Mouse (Mus musculus) brain, embryonic 14.5 days (tissue): ENCODE measurements around the gene Gria2. TPM values are rescaled to one million over a fixed set of nuclear protein-coding genes. Genes with fewer than 3 reads are reported as not detected.

Experiments
- DNase-seq: peaks from one replicate; pipeline ENCODE4 v3.0.0-alpha.2; 2011; ENCODE audit warnings: low read depth
- CTCF ChIP-seq: fragments of 200-500 bp; IDR thresholded peaks from 2 replicates; pipeline ENCODE4 v1.5.1; 2012; ENCODE audit warnings: inconsistent platforms, mild to moderate bottlenecking, moderate library complexity, borderline replicate concordance; ENCODE audit not compliant: insufficient read depth, insufficient read length; ENCODE audit errors: extremely low read depth
- POLR2A ChIP-seq: fragments of 200-500 bp; IDR thresholded peaks from 2 replicates; pipeline ENCODE4 v1.6.1; 2012; ENCODE audit warnings: mild to moderate bottlenecking, inconsistent platforms, borderline replicate concordance; ENCODE audit not compliant: poor library complexity, insufficient read depth, insufficient read length, severe bottlenecking; ENCODE audit errors: extremely low read depth
- polyA plus RNA-seq: library from polyadenylated mRNA; depleted of rRNA; stranded (reverse); fragments of >200 nt; gene quantifications from 2 replicates; pipeline ENCODE4 v1.2.3, GENCODE M21; 2012; rRNA removed

Gria2 gene
- 142 and 179 TPM in 2 replicates for polyA plus RNA-seq

DNA sequence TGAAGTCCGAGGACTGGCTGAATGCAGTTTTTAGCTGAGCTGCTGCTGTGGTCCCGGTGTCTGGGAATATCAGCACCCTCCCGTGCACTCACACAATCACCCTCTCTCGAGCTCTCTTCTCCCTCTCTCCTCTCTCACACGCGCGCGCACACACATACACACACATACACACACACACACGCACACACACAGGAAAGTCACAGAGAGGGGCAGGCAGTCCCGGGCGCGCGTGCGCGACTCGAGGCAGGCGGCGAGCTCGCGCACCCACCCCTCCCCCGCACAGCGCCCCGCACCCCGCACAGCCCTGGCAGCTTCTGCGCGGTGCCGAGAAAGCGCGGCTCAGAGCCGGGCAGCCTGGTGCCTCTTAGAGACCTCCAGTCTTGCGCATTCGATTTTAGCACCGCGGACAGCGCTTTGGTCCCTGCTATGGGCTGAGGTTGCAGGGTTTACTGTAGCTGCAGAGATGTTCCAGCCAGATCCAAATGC, at the start of gene Gria2:
Gene Gria2, minus strand, starts transcription at position 240 of the 486 bp plus-strand sequence.
- DNase-seq, result peak; percentile 96
- TF ChIP-seq CTCF, result no peak
- peak; percentile 18; the same call in 1 of the 2 replicates for TF ChIP-seq POLR2A

DNA sequence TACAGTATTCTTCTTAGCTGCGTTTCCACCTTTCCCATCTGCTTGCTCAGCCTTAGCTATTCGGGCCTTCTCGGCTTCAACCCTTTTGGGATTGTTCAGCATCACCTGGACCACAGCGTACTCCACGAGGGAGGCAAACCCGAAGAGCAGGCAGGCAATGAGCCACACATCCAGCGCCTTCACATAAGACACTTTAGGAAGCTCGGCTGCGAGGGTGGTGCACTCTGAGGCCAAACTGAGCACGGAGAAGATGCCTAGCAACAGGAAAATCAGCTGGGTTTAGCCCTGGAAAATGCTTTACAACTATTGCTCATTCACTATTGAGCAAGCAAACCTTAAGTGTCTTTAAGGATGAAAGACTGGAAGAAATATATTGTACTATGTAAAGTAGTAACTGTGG, 48.3 kb upstream of the Gria2 start:
- no peak for DNase-seq
- TF ChIP-seq POLR2A (no peak), CTCF (no peak)

DNA sequence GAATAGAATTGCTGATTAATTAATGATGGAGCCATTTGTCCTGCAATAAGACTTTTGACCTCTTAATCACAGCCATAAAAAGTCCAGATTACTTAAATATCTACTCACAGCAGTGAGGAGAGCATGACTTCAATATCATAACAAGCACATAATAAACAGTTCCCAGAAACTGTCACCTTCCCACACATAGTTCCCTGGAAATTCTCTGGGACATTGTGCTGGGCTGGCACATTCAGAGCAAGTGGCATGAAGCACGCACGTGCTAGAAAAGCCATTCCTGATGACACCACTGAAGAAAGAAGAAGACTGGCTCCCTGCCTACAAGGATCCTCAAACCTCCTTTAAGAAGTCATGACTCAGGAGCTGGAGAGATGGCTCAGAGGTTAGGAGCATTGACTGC, 43.0 kb upstream of the Gria2 start:
- DNase-seq, result no peak
- TF ChIP-seq CTCF (no peak), POLR2A (no peak)

DNA sequence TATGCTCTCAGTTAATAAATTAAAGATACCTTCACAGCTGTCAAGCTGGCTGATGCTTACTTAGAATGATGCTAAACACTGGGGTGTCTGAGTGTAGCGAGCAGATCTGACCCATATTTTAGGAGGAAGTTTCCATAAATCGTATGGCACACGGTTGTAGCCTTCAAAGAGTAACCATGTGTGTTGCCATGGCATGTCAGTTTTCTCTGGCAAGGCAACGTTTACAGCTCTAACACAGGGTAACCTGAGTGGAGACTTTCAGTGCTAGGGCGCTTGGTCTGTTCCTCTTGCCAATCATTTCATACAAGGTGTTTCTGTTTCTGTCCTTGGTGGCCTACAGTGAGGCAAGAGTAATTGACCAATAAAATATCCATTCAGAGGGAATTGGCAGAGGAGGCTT, 37.2 kb upstream of the Gria2 start:
- DNase-seq, result no peak
- TF ChIP-seq POLR2A (no peak), CTCF (no peak)

DNA sequence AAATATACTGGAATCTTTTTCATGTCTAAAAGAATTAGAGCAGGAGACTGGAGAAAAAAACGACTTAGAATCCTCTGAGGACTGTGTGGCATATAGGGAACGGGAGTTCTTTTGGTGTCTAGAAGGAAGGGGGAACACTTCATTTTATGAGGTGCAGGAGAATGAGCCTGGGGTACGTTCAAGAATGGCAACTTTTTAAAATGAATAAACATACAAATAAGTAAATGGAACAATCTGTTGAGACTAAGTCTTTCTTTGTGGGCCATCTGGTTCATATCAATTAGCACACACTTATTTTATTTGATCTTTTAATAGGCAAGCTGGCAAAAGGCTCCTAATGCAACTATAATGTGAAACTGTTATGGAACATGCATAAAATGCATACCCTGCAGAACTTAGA, 34.9 kb upstream of the Gria2 start:
- TF ChIP-seq POLR2A (no peak), CTCF (no peak)
- DNase-seq, result no peak

DNA sequence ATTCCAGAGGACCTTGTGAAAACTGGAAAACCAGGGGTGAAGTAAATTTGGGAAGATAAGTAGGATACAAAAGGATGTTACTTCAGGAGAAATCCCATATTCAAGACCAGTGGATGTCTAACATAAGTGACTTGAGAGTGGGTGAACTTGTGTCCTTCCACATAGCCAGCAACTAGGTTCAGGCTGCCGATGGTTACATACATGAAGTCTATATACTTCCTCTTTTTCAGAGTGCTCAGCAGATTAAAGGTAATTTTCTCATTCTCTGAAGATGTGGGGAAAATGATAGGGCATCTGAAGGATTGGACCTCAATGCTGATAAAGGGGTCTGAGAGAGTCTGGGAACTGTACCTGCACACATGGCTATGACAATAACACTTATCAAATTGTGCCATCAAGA, 21.3 kb upstream of the Gria2 start:
- DNase-seq, result no peak
- TF ChIP-seq CTCF, result no peak

DNA sequence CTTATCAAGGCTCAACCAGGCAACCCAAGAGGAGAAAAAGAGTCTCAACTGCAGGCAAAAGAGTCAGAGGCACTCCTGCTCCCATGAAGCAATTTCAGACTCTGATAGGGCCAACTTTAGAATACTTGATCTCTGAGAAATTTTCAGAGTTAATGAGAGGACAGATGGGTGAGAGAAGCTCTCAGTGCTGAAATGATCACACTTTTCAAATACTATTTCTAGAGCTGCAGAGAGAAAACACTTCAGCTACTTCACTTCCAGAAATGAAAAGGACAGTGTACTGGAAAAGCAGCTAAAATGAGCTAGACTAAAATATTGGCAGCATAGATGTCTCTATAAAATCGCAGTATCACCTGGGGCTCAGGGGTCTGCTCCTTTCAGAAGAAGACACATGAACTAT, 16.0 kb upstream of the Gria2 start:
- TF ChIP-seq CTCF (no peak), POLR2A (no peak)

DNA sequence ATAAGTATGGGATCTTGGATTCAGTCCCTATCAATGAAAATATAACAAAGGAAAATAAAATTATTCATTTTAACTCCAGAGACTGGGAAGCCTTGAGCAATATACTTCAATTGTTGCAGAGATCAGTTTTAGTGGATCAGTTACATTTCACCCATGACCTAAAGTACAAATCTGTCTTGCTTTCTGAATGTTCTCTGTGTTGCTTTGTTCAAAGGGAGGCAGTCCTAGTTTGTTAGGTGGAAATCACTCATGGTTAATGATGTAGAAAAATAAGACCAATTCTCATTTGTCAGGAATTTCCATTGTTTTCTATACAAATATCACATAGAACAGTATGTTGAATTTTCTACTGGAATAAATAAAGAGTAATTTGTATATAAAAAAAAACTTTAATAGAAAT, 11.1 kb upstream of the Gria2 start:
- TF ChIP-seq CTCF (no peak), POLR2A (no peak)

More for the DNA sequence above, 16.0 kb upstream of the Gria2 start:
- no peak for DNase-seq

DNA sequence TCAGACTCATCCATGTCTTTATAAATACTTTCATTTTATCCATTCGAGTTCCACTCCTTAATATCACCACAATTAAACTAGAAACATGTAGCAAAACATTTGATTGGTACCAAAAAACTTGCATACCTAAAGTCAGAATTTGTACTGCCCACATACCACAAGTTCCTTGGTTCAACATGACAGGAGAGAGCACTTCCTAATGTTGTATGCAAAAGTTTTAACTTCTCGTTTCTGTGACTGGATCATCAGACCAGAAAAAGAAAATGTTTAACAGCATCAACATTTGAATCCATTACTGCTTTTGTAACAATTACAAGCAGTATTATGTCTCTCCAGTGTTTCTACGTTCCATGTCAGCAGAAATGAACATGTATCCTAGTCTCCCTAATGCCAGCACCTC, 9.6 kb upstream of the Gria2 start:
- TF ChIP-seq CTCF (no peak), POLR2A (no peak)
- DNase-seq, result no peak

More for the DNA sequence above, 11.1 kb upstream of the Gria2 start:
- no peak for DNase-seq

DNA sequence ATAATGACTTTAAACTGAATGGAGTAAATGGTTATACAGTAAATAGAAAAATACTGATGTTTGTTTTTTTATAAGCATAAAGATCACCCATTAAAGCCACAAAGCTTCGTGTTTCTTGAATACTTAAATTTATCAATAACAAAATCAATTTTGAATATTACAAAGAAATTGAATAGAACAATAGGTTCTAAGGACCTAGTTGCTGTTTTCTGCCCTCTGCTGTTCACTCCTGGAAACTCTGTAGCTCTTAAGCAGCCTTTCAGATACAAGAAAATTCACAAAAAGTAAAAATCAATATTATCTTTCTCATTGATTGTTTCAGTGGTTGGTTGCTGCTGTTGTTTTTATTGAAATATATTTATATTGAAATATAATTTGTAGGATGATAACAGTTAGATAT, 2.7 kb upstream of the Gria2 start:
- TF ChIP-seq CTCF (no peak), POLR2A (no peak)
- DNase-seq, result peak; percentile 85

DNA sequence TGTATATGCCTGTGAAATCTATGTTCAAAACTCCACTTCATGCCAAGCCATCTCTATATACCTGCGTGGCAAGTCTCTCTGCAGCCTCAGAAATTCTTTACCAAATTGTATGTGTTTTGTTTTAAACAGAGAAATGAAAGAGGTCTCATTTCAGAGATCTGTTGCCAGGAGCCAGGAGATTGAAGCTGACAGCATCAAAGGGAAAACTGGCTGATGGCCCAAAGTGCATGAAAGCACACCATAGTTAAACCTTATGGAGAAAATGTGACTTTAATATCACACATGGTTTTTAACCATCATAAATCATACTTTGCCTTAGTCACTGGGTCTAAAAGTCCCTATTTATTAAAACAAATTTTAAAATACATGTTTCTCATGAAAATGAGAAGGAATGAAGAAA, 1.2 kb upstream of the Gria2 start:
- DNase-seq, result peak; percentile 60
- TF ChIP-seq CTCF, result no peak

DNA sequence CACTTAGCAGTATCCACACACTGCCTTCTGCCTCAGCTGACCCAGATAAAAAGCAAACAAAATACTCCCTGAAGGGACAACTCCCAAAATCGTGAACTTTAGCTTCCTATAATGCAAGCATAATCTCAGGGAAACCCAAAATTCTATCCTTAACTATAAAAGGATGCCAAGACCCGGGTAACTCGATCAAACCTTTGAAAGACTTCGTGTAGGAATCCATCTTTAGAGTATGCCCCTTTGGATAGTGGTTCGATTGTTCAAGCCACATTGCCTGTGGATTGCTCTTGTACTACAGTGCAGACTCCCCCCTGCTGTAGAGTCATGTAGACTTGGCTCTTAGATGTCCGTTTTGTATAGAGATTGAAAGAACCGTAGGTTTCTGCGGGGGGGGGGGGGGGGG, 576 bp upstream of the Gria2 start:
- TF ChIP-seq CTCF (no peak), POLR2A (no peak)
- DNase-seq, result peak; percentile 65

DNA sequence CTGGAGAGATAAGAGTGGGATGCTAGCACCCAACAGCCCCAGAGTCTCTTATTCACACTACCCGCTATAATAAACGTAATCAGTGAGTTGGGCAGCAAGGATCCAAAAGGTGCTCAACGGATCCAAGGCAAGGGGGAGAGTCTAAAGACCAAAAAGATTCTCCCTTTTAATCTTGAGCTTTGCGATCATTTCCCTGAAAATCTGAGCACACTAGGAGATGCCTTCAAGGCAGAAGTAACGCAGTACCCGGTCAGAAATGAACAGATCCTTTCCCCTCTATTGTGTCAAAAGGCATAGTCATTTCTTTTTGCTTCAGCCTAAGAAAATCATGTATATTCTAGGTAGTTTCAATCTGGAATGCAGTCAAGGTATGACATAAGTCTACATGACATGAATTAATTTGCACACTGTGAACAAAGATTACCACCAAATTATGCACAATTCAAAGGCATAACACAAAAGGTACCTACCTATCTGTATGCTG, 766 bp downstream of the Gria2 start:
- DNase-seq, result peak; percentile 63
- no peak for TF ChIP-seq POLR2A
- no peak for TF ChIP-seq CTCF
